Mouse (Mus musculus): Measurements from ENCODE around the gene Rest.
A peak's percentile ranks its signal among the peaks of the same experiment; 100 is the strongest.
"Not testable (repeated sequence)": the region's sequence is repeated elsewhere in the genome, so short reads cannot be mapped to it uniquely, and the experiment has no call there.

Rest gene

GRCm38 (mm10) chr5:77265081-77265670 is at the start of gene Rest:
Gene Rest (plus strand): TSS chr5:77265491.
- peak; percentile 76 for DNase-seq (ENCODE audit: low read depth)

- peak; percentile 87 for DNase-seq (ENCODE audit: low read depth)
Observed at GRCm38 (mm10) chr5:77217211-77217610, 48.1 kb upstream of the Rest start.

- peak; percentile 46 for DNase-seq (ENCODE audit: low read depth)
Observed at GRCm38 (mm10) chr5:77217724-77218123, 47.6 kb upstream of the Rest start.

DNA sequence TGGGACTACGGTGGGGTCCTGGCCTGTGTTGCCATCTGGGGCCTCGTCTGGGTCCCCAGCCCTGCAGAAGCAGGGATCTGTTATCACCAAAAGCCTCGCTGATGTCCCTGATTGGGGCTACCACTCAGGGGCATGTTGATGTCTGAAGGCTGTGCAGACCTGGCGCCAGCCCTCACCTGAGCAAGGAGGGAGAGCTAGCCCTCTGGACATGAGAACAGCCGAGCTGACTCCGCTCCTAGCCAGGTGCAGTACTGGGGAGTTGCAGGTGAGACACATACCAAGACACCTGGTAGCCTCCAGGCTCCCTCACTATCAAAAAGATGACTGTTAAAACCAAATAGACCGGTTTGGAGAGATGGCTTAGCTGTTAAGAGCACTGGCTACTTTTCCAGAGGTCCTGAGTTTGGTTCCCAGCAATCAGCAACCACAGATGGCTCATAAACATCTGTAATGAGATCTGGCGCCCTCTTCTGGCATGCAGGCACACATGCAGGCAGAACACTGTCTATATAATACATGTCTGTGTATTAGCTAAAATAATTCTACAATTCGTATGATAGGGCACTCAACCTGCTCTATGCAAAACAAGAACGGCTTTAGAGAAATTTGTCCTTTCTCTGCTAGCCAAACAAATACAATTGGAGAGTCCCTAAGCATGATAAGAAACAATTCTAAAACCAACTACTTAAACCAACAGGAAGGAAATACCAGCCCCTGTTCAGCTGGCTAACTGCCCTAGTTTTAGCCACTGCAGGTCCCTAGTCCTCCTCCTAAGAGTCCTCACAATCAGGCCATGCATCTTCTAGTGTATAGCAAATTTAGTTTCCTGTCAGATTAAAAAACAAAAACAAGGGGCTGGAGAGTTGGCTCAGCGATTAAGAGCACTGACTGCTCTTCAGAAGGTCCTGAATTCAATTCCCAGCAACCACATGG is 42.0 kb upstream of the Rest start:
- peak; percentile 55 for DNase-seq (ENCODE audit: low read depth)

DNA sequence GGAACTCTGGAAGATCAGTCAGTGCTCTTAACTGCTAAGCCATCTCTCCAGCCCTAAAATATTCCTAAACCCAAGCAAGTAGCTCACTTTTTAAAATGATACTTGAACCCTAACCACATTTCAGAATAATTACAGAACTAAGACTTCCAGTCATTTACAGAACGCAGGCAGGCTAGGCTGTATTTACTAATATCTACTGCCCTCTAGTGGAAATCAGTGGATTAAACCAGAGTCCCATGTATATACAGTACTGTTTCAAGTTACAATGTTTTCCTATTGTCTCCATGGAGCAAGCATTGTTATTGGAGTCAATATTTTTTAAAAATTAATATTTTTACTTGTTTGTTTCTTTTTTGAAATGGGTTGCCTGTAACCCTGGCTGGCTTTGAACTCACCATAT is 36.3 kb upstream of the Rest start:
- peak; percentile 71 for DNase-seq (ENCODE audit: low read depth)

- not testable (repeated sequence) for DNase-seq (ENCODE audit: low read depth)
Observed at GRCm38 (mm10) chr5:77231863-77232262, 33.4 kb upstream of the Rest start.

DNA sequence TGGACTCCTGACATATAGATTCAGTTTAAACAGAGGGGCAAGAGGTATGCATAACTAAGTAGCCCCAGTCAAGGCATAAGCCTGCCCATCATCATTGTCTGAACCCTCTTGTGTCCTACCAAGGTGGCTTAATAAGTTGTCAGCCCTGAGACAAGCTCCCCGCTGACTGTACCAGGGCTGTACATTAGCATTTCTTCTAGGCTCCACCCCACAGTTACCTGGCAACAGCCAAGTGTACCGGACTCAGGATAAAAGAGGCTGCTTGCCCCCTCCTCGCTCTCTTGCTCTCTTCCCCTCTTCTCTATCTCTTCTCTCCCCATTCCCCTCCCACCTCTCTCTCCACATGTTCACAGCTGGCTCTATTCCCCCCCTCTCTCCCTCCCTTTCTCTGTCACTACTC is 30.4 kb upstream of the Rest start:
- DNase-seq (ENCODE audit: low read depth) = no peak

- DNase-seq (ENCODE audit: low read depth) = no peak
Observed at GRCm38 (mm10) chr5:77237104-77237503, 28.2 kb upstream of the Rest start.

- peak; percentile 22 for DNase-seq (ENCODE audit: low read depth)
Observed at GRCm38 (mm10) chr5:77244331-77244987, 20.8 kb upstream of the Rest start.

DNA sequence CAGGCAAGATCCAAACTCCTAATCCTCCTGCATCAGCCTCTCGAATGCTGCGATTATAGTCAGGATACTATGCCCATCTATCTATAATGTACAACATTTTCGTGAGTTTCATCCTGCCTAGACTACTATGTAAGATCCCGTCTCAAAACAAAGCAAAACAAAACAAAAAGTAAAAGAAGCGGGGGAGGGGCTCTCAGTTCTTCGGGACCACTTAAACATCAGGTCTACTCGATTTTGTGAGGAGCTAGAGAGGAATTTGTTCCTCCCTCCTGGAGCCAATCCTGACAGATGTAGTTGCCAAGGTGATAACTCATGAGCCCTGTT is 19.9 kb upstream of the Rest start:
- DNase-seq (ENCODE audit: low read depth) = peak; percentile 61

DNA sequence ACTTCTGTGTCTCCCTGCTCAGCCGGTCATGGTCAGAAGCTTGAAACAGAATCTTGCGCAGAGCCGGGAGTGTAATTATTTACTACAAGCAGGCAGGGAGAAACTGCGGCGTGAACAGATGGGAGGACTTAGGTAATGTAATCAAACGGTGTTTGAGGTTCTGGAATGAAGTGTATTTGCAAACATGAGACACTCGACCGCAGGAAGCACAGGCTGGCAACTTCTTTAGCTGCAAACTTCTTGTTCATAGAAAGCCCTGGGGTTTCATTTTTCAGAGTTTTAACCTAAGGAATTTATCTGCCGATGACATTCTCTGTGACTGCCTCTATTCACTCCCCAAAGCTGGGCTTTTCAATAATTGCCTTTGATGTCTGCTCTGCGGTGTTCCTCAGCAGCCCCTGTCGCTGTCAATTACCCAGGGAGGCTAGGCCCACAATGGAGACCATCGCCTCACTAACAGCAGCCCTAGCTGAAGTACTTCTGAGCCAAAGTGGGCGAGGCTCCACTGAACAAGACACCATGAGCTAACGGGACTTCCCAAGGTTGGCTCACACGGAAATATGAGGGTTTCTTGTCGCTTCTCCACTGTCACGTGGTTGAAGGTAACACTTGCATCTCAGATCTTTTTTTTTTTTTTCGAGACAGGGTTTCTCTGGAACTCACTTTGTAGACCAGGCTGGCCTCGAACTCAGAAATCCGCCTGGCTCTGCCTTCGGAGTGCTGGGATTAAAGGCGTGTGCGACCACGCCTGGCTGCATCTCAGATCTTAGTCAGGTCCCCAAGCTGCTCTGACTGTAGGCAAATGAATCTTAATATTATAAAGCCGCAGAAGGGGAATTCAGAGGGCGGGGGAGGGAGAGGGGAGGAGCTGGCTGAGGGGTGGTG is 19.3 kb upstream of the Rest start:
- DNase-seq (ENCODE audit: low read depth) = peak; percentile 83

DNA sequence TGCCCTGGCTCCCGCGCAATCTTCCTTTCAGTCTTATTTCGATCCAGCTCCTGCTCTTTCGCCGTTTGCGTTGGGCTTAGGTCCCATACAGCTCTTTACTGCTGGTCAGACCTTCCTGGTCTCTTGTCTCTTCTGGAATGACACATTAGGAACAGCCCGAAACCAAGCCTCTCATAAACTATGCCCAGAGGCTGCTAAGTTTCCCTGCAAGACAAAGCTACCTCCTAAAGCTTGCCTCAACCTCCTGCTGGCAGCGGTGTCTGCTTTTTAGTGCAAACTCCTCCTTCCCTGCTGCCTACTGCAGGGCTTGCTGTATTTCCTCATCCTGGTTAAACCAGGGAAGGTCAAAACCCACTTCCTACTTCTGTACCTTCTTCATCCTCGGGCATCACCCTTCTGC is 15.2 kb upstream of the Rest start:
- DNase-seq (ENCODE audit: low read depth) = no peak

GRCm38 (mm10) chr5:77251656-77252055 is 13.6 kb upstream of the Rest start:
- no peak for DNase-seq (ENCODE audit: low read depth)

- DNase-seq (ENCODE audit: low read depth) = no peak
Observed at GRCm38 (mm10) chr5:77252115-77252827, 13.0 kb upstream of the Rest start.

DNA sequence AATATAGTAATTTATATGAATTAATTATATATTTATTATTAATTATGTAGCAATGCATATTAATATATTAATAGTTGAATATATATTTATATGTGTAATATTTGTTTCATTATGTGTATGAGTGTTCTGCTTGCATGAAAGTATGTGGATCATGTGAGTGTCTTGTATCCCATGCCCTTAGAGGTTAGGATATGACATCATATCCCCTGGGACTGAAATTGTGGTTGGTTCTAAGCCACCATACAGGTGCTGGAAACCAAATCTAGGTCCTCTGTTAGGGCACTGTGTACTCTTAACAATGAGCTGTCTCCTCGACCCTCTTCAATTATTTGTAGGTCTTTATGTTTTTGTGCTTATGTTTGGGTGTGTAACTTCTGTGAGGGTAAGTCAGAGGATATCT is 12.1 kb upstream of the Rest start:
- DNase-seq (ENCODE audit: low read depth) = no peak

GRCm38 (mm10) chr5:77254402-77254801 is 10.9 kb upstream of the Rest start:
- DNase-seq (ENCODE audit: low read depth) = no peak

GRCm38 (mm10) chr5:77257603-77258002 is 7.7 kb upstream of the Rest start:
- DNase-seq (ENCODE audit: low read depth) = no peak

DNA sequence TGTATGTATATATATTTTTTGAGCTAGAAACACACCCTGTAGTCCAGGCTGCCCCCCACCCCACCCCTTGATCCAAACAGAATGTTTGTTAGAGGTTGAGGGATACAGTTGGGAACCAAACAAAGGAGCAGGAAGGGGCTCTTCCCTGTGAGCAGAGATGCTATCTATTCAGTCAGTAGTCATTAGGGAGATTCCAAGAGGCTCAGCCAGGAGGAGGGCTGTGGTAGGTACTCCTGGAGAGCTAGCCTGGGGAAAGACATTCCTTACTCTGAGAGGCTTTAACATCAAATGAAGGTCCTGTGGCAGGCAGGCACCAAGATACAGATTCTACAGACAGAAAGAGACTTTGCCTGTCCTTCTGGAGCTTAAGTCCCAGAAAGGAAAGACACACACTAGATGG is 6.0 kb upstream of the Rest start:
- DNase-seq (ENCODE audit: low read depth) = no peak

DNA sequence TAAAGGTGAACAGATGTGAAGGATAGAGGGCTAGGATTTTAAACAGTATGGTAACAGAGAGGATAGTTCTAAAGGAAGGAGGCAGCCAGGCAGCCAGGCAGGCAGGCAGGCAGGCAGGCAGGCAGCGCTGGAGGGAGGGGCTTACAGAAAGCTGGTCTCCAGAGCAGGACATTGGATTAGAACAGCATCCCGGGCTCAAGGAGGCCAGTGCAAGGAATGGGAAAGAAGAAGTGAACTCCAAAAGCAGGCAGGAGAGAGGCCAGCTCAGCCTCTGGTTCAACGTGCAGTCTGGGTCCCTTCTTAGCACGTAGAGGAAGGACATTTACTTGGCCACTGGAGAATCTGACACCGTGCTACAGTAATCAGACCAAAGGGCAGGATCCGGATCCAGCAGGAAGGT is 5.2 kb upstream of the Rest start:
- DNase-seq (ENCODE audit: low read depth) = no peak

DNA sequence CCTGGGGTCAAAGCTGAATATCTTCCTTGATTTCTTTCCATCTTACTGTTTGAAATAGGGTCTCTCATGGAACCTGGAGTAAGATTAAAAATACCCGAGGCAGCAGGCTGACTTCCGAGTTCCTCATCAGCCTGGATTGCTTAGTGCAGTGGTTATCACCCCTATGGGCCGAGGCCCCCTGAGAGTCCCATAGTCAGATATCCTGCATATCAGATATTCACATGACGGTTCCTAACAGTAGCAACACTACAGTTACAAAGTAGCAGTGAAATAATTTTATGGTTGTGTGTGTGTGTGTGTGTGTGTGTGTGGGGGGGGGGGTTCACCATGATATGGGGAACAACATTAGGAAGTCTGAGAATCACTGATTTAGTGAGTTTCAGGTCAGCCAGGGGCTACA is 4.2 kb upstream of the Rest start:
- DNase-seq (ENCODE audit: low read depth) = no peak

DNA sequence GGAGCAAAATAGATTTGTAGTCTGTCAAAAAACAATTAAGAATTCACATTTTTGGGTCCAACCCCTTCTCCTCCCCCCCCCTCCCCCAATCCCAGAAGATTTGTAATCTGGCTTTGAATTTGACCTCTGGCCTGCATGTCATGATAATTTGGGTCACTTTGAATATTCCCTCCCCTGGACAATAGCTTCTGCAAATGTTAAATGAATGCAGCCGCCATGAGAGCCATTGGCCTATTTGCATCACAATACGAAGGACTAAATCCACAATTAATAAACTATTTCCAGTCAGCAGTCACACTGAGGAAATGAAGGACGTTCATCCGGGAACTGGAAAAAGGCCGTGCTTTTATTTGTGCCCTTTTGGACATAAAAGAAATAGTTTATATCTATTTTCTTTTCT is 3.2 kb upstream of the Rest start:
- no peak for DNase-seq (ENCODE audit: low read depth)

DNA sequence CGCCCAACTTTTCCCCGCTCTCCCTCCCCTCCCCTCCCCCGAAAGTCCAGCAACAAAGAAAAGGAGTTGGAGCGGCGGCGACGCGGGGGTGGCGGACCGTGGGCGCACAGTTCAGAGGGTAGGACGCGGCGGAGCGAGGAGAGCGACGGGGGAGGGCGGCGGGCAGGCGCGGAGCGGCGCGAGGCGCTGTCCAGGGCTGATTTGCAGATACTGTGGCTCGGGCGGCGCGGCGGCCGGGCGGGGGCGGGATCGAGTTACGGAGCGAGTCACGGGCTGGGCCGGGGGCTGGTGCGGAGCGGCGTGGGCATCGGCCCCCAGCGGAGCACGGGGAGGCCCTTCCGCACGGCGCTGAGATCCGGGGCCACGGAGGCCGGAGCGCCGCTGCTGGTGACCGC is 377 bp downstream of the Rest start:
- peak; percentile 62 for DNase-seq (ENCODE audit: low read depth)
